Mouse (Mus musculus): ENCODE measurements around the gene Col6a6.
"Not testable (repeated sequence)": the region's sequence is repeated elsewhere in the genome, so short reads cannot be mapped to it uniquely, and the experiment has no call there.

Gene Col6a6

GRCm38 (mm10) chr9:105827791-105828385 lies at the start of gene Col6a6:
Gene Col6a6 (minus strand): TSS chr9:105828160.
- no peak for DNase-seq

GRCm38 (mm10) chr9:105876124-105876523 lies 48.2 kb upstream of the Col6a6 start:
- DNase-seq: no peak

GRCm38 (mm10) chr9:105871643-105872042 lies 43.7 kb upstream of the Col6a6 start:
- DNase-seq: no peak

GRCm38 (mm10) chr9:105857773-105858172 lies 29.8 kb upstream of the Col6a6 start:
- peak; percentile 45 to 56 for DNase-seq

GRCm38 (mm10) chr9:105852778-105853065 lies 24.8 kb upstream of the Col6a6 start:
- DNase-seq: no peak

- DNase-seq: no peak
These were observed 24.2 kb upstream of the Col6a6 start for GRCm38 (mm10) chr9:105852015-105852777.

GRCm38 (mm10) chr9:105851011-105851410 lies 23.1 kb upstream of the Col6a6 start:
- no peak for DNase-seq

GRCm38 (mm10) chr9:105848396-105848795 lies 20.4 kb upstream of the Col6a6 start:
- no peak for DNase-seq

GRCm38 (mm10) chr9:105847261-105847660 lies 19.3 kb upstream of the Col6a6 start:
- DNase-seq: no peak

DNA sequence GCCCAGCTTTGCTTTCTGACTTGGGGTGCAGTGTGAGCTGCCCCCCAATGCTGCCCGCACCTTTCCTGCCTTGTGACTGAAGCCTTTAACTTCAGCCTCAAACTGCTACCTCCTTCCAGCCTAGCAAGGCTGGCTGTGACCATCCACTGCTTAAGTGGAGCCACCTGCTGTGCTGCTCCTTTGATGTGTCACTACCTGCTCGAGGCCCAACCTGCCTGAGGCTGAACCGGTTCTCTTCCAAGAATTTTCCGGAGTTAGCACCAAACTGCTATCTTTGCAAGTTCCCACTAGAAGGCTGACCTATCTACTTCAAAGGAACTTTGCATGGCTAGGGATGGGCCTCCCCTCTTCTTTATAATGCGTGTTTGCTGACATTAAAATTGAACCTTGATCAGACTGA lies 13.4 kb upstream of the Col6a6 start:
- not testable (repeated sequence) for DNase-seq

DNA sequence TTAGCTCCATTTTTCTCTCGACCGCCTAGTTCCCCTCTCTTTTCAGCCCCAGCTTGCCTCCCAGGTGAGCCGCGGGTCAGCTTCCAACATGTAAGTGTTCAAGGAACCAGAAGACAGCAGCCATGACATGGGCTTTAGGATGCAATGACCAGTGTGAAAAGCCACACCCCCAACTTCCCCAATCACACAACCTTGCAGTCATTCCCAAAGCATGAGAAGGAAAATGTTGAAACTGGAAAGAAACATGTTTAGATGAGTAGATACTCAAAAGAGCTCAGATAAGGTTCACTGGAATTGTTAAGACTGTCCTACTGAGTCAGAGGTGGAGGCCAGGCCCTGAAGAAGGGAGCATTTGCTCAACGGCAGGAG lies 11.2 kb upstream of the Col6a6 start:
- DNase-seq: no peak

DNA sequence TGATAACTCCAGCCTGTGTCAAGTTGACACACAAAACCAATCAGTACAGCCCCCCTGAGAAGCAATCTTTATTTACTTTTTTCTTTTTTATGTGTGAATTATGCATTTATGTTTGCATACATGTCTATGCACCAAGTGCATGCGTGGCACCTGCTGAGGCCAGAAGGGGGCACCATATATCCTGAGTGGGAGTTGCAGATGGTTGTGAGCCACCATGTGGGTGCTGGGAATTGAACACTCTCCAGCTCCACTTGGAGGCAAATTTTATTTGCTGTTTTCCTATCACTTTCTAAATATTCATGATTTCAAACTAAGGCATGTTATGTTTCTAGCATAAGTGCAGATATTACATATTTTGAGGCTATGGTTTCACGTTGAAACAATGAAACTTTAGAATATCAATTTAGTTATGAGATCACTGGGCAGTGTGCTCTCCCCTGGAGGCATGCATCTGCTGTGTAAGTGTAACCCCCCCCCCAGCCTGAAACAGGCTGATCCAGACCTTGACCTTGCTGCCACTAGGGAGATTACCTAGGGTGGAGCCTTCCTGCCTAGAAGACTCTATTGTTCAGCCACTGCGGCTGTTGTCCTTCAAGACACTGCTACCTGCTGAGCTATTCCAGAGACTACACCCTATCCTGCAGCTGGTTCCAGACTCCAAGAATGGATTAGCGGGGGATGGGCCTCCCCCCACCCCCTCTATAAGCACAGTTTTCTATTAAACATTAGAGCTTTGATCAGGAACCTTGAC lies 10.6 kb upstream of the Col6a6 start:
- no peak for DNase-seq

GRCm38 (mm10) chr9:105835587-105835986 lies 7.6 kb upstream of the Col6a6 start:
- no peak for DNase-seq

- DNase-seq: no peak
These were observed 6.8 kb upstream of the Col6a6 start for GRCm38 (mm10) chr9:105834799-105835198.

- DNase-seq: no peak
These were observed 3.3 kb upstream of the Col6a6 start for GRCm38 (mm10) chr9:105831291-105831690.

GRCm38 (mm10) chr9:105827076-105827647 lies 798 bp downstream of the Col6a6 start:
- no peak for DNase-seq

DNA sequence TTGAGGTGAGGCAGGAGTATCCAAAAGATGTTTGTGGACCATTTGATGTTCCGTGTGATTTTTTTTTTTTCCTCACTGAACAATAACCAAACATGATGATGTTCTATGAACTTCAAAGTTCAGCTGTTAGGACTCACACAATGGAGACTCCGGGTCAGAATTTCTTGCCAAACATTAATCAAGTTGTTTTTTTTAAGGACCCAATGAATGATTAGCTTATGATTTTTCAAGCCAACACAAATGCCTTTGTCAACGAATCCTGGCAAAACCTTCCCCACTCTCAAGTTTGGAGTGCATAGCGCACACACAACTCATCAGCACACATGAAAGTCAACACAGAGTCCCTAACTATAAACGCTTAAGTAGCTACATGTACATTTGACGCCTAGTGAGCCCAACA lies 7.2 kb downstream of the Col6a6 start:
- no peak for DNase-seq

- DNase-seq: no peak
These were observed 8.7 kb downstream of the Col6a6 start for GRCm38 (mm10) chr9:105819155-105819709.

DNA sequence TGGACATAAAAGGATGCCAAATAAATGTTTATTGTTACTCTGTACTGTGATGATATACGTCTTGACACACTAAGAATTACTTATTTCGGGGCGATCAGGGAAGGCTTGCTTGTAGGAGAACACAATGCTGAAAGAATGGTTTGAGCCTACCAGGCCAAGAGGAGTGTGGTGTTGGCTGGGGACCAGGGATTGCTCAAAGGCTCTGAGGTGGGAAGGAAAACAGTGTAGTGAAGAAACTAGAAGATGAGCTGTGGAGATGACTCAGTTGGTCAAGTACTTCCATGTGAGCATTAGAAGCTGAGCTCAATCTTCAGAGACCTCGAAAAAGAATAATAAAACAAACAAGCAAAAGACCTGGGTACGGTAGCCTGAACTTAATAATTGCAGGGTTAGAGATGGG lies 13.5 kb downstream of the Col6a6 start:
- no peak for DNase-seq

- no peak for DNase-seq
These were observed 16.5 kb downstream of the Col6a6 start for GRCm38 (mm10) chr9:105811458-105811857.

- DNase-seq: no peak
These were observed 18.9 kb downstream of the Col6a6 start for GRCm38 (mm10) chr9:105808920-105809505.

DNA sequence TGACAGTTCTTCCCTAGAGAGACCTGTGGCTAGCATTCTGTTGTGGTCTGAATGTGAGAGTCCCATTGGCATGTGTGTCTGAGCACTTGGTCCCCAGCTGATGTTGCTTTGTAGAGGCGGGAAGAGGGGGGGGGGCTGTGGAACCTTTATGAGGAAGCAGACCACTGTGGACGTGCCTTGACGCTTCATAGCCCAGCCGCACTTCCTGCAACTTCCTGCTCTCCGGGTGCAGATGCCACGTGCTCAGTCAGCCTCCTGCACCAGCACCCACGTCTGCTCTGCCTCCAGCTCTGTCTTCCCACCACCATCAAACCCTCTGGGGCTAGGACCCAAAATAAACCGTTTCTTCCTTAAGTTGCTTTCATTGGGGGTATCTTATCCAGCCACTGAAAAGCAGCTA lies 24.5 kb downstream of the Col6a6 start:
- no peak for DNase-seq

GRCm38 (mm10) chr9:105801463-105801862 lies 26.5 kb downstream of the Col6a6 start:
- no peak for DNase-seq

All from cerebellum, adult 18-20 months (tissue).